Mouse (Mus musculus) cerebellum, postnatal 14 days (tissue): ENCODE measurements at regions not wholly inside any gene's neighbourhood (a gene's known extent, or its start where the extent isn't known, plus 50 kb on each side); places are given as distances from the start of the nearest gene placed in this dataset.

Experiments used
- DNase-seq, 2 experiments: peaks; one replicate each; pipeline ENCODE4 v3.0.0; 2021; ENCODE audit warnings: mixed read lengths in 2 of 2

DNA sequence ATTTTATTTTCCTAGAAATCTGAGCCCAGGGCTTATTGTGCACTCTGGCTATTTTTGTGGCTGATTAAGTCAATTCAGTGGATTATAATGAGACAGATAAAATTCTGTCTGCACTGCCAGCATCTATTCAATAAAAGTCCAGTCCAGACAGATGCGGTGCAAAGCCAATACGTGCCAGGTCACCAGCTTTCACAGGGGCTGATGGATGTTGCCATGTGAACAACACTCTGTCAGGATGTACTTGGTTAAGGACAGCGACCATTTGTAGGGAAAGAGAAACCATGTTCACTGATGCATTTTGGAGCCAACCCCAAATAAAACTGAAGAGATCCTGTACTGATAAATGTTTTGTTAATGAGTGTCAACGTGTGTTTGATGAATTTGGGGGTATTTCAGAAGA lies 285.0 kb upstream of the Gnpda2 start:
- DNase-seq: no peak

DNA sequence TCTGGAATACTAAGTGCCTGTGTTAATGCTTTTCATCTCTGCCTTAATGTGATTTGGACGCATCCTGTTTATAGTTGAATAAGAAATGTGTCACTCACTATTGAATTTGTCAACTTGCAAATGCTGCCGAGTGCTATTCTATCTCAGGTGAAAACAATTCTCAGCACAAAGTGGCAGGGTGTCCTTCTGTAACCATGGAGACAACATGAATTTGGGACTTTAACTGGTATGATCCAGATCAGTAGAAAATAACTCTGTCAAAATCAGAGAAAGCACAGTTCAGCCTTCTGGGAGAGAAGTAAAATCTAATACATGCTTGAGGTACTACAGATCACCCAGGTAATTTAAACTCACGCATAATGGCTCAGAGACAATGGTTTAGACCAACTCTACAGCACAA lies 270.9 kb upstream of the Gnpda2 start:
- no peak for DNase-seq

DNA sequence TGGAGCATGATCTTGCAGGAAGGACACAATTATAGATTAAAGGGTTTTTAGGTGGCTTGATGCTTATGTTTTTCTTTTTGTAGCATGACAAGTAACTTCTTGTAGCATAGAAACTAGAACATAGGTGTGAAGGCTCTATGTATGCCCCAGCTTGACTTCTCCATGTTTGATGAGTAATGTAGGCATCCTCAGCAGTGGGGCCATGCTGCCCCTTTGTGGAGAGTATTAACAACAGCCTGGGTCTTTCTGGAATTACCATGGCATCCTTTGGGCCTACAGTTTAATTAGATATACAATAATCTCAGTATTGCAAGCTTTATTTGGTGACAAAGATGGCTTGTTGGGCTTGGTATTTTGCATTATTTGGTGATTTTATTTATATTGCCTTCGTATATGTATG lies 252.7 kb upstream of the Gnpda2 start:
- DNase-seq: no peak

DNA sequence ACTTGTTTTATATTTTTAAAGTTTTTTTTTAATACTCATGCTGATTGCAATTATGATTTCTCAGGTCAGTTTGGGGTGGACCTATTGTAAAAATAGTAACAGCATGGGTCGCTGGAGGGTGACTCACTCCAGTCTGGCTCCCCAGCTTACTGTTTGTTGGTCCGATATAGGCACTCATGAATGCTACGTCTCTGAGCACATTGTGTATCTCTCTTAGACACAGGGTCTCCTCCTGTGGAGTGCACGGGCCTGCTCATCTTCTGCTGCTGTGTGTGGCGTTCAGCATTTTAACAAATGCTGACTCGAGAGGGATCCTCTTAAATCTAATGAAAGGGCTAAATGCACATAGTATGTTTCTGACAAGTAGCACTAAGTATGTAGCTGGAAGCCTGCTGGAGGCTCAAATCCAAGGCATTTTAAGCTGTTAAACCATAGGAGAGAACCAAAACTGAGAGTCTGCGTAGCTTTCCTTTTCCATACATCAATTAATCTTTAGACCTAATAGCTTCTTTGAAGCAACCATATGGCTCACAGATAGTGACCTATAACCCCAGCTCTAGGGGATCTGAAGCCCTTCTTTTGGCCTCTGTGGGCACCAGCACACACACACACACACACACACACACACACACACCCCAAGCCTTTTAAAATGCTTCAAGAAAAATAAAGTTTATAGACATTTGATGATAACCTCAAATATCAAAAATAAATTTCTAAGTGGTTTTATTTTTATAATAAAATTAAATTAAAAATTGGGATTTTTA lies 246.0 kb upstream of the Gnpda2 start:
- DNase-seq: no peak

DNA sequence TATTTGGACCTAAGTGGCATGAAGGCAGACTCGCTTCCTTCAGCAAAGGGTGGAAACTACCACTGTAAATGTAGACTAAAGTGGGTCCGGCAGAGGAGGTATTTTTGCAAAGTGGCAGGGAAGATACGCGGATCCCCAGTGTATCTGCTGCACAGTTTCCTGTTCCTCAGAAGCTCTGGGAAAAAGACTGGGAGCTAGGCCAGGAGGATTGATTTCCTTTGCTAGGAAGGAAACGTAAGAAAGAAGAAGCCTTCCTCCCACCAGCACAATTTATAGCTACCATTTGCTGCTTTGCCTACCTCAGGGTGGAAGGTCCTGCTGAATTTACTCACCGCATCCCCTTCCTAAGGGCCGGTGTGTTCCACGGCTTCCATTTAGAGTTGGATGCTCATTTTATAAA lies 244.2 kb upstream of the Gnpda2 start:
- no peak for DNase-seq

DNA sequence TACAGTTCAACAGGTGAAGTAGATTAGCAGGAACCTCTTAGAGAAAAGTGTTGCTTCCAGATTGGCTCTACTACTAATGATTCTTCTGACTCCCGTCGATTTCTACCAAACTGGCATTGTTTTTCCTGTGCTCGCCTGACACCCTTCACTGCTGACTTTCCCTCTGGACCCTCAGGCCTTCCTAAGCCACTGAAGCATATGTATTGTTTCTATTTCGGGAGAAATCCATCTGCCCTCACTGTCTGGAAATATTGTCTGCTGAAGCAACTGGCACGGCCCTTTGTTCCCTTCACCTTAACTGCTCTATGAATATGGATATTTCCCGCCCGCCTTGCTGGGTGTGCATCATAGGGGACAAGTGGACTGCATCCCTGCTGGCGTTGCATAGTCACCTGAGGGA lies 243.0 kb upstream of the Gnpda2 start:
- no peak for DNase-seq

DNA sequence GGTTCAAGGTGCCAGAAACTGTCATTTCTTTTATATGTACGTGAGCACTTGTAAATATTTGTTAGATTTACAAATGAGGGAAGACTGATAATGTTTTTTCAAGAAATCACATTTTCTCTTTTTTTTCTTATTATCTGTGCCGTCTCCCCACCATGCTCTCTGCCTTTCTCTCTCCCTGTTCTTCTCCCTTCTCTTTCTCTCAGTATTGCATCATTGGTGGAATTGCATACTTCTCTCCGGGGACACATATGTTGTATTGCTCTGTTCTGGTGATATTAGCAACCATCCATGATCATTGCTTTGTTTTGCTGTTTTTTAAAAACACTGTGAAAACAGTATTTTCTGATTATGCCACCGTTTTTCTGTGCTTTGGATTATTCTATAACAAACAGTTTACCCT lies 225.6 kb upstream of the Gnpda2 start:
- DNase-seq: no peak

DNA sequence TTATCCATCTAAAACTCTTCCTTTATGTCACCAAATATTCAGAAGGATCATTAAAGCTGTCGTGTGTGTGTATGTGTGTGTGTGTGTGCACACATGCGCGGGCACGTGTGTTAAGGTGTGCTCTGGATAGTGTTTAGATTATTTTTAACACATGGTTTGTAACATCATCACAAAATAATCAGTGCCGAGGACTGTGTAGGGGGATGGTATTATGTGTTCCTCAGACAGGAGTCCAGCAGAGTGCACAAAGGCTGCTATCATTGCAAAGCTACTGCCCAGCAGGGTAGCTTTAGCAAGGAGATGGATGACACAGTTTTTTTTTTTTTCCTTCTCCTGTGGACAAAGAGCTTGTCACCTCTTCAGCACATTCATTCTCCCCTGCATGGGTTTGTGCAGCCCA lies 224.9 kb upstream of the Gnpda2 start:
- no peak for DNase-seq

DNA sequence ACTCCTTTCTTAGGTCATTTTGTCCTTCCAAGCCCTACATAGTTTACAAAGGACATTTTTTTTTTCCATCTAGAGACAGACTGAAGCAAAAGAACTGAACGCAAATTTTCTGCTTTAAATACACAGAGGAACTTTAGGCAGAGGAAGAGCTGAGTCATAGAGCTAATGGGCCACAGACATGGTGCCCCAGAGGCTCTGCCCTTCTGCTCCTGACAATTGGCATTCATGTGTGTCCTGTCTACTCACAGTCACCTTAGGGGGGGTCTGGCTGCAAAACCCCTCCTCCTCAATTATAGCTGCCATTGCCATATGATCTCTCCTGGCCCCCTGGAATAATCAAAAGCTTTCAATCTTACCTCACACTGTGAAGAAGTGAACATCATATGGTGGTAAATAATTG lies 223.2 kb upstream of the Gnpda2 start:
- DNase-seq: no peak

DNA sequence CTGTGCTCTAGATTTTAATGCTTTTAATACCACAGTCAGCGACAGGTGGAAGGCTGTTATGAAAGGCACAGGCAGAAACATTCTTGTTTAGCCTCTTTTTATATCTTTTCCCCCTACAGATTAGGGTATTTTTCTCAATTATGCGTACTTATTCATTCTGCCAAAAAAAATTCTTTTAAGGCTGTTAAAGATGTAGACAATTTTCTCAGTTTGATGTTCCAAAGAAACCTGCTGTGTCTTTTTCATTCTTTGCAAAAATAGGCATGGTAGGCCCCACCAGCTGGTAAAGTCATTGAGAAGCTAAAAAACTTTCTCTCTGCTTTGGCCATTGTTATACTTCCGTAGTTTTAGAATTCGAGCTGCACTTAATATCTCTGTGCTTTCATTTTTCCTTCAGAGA lies 210.5 kb upstream of the Gnpda2 start:
- no peak for DNase-seq

DNA sequence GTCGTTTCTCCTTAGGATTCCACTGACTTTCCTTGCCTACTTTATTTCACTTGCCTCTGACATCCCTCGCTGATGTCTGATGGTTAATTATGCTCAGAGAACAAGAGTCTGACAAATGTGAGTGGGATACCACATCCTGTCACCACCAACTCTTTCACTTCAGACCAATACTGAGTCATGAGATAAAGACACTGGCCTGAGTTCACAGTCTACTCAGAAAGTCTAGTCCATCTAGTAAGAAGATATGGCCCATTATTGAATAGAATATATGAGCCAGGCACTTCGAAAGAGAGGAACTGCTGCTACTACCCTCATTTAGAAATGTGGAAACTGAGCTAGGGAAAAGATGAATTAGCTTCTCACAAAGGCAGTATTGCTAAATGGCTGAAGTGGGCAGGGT lies 210.0 kb upstream of the Gnpda2 start:
- no peak for DNase-seq

DNA sequence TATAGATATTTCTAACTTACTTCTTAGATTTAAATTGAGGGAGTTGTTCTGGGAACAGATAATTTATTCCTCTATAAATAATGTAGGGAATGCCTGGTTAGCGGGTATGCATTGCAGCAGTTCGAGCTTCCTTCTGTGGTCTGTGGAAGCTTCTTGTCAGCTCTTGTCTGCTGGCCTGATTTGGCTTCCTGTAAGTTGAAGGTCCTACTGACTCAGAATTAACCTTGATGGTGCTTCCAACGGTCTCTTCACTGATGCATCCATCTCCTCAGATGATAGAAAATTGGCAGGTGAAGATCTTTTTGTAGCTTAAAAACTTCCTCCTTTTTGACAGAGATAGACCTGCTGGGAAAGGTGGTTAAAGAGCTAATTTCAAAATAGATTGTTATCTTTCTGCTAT lies 203.2 kb upstream of the Gnpda2 start:
- no peak for DNase-seq

DNA sequence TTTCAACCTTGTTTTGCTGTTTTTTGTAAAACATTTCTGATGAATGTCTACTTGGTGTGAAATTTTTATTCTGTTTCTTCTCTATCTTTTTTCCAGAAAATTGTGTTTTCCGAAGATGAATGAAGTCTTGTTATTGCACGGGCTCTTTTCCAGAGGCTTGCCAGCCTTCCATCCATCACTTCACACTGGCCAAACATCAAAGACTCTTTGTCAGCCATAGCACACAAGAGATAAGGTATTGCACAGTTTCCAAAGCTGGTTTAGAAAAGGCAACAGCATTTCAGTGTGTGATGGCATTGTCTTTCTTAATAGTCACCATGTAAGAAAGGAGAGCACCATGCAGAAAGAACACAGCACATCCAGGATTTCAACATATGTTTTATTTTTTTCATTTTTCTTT lies 202.5 kb upstream of the Gnpda2 start:
- DNase-seq: no peak

DNA sequence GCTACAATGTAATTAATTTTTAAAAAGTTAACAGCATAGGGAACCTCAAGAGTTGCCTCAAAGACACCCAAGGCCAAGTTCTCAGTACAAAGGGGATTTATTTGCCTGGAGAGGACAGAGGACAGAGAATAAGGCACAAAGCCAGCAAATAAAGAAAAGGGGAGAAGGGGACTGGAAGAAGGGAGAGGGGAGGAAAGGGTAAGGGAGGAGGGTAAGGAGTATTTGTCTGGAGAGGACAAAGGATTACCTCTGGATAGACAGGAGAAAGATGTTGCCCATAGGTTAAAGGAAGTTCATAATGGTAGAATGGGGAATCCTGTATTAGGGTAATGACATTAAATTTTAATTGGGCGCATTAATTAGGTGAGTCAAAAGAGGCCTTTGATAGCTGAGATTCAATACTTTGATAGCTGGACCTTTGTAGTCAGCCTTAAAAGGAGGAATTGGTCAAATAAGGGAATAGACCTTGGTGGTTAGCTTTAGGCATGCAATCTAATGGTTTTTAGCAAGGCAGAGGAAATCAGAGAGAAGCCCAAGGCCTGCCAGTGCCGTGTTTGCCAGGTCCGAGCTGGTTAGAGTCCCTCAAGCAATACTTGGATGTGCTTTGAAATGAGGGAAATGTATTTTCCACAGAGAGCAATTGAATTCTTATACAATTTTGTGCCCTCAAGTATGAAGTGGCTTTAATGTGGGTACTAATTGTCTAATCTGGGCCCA lies 164.8 kb upstream of the Gnpda2 start:
- no peak for DNase-seq

DNA sequence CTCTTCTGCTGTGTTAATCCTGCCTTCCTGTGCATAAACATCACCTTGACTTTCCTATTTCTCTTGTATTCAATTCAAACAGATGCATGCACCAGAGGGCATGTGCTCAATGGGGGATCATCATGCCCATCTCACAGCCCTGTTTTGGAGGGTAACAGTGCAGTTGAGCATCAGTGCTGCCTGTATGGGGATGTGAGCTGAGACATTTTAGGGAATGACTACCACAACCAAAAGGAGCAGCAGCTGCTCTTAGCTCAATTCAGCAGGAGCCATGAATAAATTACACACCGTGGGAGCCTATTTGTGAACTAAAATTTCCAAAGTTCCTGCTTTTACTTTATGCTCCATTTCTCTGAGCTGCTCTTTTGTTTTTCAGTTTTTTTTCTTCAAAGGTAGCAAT lies 164.2 kb upstream of the Gnpda2 start:
- no peak for DNase-seq

DNA sequence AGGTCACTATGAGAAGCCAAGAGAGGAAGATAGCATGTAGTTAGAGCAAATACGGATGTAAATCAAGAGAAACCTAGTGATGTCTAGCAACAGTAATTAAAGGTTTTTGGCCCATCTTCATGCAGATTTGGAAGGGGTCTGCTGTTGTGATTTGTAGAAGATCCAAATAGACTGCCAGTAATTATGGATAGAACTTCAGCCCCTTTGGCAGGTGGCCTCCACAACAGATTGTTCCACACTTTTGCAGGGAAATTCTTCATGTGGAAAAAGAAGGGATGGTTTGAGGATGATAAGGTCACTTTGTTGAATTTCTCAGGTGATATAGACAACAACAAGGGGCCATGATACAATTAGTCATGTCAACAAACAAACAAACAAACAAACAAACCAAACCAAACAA lies 148.4 kb upstream of the Gnpda2 start:
- DNase-seq: peak; percentile 32 to 68

DNA sequence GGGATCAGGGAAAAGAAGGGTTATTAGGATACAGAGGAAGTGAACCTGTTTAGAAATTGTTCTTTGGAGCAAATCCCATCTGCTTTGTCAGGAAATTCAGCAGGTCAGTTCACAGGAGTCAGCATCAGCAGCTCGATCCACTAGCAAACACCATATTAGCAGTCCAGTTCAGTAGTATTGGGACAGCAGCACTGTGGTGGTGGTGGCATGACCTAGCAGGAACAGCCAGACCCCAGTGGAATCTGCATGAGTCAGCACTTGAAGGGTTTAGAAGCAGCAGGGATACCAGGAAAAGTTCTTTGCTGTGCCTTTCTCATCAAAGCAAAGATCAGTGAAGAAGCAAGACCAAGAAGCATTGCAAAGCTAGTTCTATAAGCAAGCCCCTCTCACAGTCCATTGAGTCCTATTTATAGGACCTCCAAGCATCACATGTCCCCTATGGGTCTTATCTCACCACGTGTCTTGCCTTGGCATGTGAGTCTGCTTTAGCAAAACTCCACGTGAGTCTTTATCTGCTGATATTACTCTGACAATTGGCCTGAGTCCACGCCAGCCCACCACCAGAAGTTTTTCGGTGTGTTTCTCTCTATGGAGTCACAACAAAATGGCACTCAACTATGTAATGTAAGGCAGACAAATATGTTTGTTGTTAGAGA lies 129.3 kb upstream of the Gnpda2 start:
- no peak for DNase-seq

DNA sequence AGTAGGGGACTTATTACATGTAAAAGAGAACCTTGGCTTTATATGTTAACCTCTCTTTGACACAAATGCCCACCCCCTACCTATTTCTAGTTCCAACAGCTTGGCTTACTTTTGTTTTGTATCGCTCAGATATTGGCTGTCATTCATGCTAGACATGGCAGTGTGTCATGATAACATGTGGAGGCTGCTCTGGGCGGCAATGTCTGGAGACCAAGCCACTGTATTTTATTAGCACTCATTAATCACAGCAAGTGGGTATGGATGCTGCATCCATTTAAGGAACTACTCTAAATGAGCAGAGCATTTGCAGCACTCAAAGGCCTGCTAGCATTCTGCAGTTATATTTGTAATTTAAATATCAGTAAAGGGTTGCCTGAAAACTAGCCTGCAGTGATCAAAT lies 123.9 kb upstream of the Gnpda2 start:
- DNase-seq: no peak

DNA sequence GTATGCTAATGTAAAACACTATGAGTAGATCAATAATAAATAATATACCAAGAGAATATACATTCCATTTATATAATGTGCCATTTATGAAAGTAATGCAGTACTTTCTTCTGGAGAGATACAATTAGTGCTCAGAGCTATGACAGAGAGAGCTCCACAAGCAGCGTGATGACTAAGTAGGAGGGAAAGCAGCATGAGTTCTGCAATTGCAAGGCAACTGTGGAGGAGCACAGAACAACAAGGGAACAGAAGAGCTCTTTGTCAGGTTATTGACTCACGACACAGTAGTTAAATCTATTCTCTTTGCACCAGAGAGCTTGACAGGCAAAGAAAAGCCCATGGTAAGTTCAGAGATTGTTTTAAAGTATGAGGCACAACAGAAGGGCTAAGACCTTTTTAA lies 115.0 kb upstream of the Gnpda2 start:
- no peak for DNase-seq

DNA sequence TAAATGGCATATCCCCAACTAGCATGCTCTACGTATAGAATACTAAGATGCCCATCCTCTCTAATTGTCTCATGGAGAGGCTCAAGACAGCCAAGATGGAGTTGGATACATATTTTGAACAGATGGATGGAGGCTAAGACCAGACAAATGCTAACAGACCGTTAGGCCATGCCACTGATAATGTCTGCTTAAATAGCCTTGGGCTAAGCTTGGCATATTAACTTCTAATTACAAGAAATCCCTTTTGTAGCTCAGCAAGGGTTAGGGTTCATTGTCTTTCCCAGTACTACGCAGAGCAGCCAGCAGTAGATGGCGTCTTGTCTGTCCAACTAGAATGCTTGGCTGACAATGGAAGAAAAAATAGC lies 113.0 kb upstream of the Gnpda2 start:
- DNase-seq: peak; percentile 8 to 59

DNA sequence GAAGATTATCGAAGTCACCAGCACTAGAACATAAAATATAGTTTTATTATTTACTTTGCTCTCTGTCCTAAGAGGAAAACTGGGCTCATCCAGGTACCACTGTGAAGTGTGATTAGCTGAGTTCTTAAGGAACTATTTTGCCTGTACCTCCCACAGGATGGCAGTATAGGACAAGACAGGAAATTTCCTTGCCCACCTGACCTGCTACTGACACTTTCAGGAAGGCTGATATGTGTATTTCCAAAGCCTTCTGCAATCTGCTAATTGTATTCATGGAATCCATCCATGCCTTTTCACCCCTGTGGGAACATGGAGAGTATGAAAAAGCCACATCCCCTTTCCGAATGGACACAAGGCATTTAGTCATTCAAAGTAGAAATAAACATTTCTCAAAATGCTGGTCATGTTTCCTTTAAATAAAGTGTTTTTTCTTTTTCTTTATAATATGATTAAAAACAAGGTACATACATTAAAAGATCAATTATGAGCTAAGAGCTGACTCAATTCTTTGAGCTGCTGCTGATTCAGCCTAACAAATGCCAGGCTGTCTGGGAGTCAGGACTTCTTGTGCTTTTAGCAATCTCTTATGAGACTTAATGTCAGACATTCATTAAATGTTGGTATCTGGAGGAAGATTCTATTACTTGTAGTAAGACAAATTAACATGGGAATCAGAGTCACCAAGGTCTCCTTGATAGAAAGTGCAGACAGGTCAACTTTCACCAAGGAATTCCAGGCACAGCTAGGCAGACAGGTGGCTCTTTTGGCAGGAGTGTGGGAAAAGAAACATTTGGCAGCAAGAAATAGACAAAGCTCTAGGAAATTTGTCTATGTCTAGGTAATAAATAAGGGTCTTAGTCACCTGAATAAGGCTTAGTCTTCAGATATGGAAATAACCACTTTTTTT lies 112.4 kb upstream of the Gnpda2 start:
- peak; percentile 67 to 75 for DNase-seq

DNA sequence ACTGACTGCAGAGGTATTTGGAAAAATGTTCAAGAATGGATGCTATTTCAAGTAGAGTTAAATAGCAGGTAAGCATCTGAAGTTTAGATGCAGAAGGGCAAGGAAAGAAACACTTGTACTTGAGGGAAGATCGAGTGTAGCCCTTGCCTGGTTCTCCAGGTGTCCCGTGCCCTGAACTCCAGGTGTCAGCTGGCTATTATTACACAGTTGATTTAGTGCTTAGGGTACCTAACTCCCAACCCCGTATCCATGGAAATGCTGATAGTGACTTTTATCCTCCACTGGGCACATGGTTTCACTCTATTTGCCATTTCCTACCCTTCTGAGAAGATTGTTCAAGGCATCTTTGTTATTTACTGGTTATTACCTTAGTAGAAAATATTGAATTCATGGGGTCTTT lies 86.6 kb upstream of the Gnpda2 start:
- DNase-seq: no peak

DNA sequence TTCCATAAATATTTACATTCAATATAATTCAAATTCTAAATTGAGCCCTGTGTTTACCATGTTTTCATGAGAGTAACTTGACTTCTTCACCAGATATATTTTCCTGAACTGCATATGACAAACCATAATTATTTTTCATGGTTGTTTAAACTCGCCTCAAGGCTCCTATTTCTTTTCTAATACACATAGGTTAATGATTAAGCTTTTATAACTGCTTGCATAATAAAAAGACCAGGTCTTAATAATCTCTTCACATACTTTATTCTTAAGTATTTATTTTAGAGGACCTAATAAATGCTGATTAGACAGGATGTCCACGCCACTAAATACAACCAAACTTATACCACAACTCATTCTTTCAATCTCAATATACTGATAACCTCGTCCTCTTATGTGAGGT lies 86.1 kb upstream of the Gnpda2 start:
- no peak for DNase-seq
